In genomic region chr13:56735212-56735875, GRCm38 (mm10) we compare ENCODE assay signal across 9 mouse cellular contexts. TPM values are rescaled to one million over a fixed set of nuclear protein-coding genes. Genes with fewer than 3 reads are reported as not detected.
DNase-seq lines count a peak whose midpoint lies in the region; ATAC-seq and TF ChIP-seq lines count a peak whose summit lies in the region.
"Had no signal": no experiment of that assay in that cellular context is flagged by ENCODE, and none has a peak within 500 bp of the region (broad histone marks: within the 10 kb centered on the region; RNA-seq: fewer than 3 reads in every experiment).

No protein-coding gene starts in this region.

- peaks cover 49% of the 10 kb centered on the region for H3K36me3 ChIP-seq in forebrain, postnatal 0 days (ENCODE audit: insufficient read depth)
- H3K36me3 ChIP-seq in forebrain, embryonic 15.5 days, result peaks cover 78% of the 10 kb centered on the region
- H3K36me3 ChIP-seq in midbrain, embryonic 11.5 days (ENCODE audit: control insufficient read depth, insufficient read depth, low read length), result peaks cover 33% of the 10 kb centered on the region
- peaks cover 67% of the 10 kb centered on the region for H3K36me3 ChIP-seq in midbrain, embryonic 13.5 days

- 54% methylated on average over 6 of the region's 6 CpGs for WGBS in forebrain, postnatal 0 days
- WGBS in forebrain, embryonic 15.5 days, result 68% methylated on average over 6 of the region's 6 CpGs
- WGBS in midbrain, embryonic 11.5 days, result 69% methylated on average over 6 of the region's 6 CpGs
- 65% methylated on average over 6 of the region's 6 CpGs for whole genome bisulfite sequencing in midbrain, embryonic 13.5 days

- peak; percentile 48 for DNase-seq in forebrain, postnatal 0 days
- DNase-seq in midbrain, embryonic 11.5 days (ENCODE audit: low spot score, missing footprints), result peak; percentile 71
- peak; percentile 62 for DNase-seq in adipocyte (ENCODE audit: low spot score)
- DNase-seq in heart, postnatal 4 days, result peak; percentile 58
- peak; percentile 46 for DNase-seq in naive thymus-derived CD4-positive, alpha-beta T cell, adult 2 months (ENCODE audit: low read depth)
- DNase-seq in ovary, postnatal 10 days (ENCODE audit: low spot score), result no peak

- H3K27me3 ChIP-seq in forebrain, postnatal 0 days (ENCODE audit: insufficient read depth, low read length), result no peaks in the 10 kb centered on the region
- no peaks in the 10 kb centered on the region for H3K27me3 ChIP-seq in forebrain, embryonic 15.5 days
- H3K27me3 ChIP-seq in midbrain, embryonic 11.5 days (ENCODE audit: control insufficient read depth, insufficient read depth, low read length), result no peaks in the 10 kb centered on the region
- H3K27me3 ChIP-seq in midbrain, embryonic 13.5 days, result no peaks in the 10 kb centered on the region
- H3K27me3 ChIP-seq: heart, embryonic 15.5 days had no signal

- no peaks in the 10 kb centered on the region for H3K4me1 ChIP-seq in forebrain, postnatal 0 days (ENCODE audit: insufficient read depth)
- no peaks in the 10 kb centered on the region for H3K4me1 ChIP-seq in forebrain, embryonic 15.5 days
- no peaks in the 10 kb centered on the region for H3K4me1 ChIP-seq in midbrain, embryonic 11.5 days (ENCODE audit: control insufficient read depth, insufficient read depth, low read length)
- H3K4me1 ChIP-seq in midbrain, embryonic 13.5 days (replicated peaks), result no peaks in the 10 kb centered on the region

- peak; percentile 74 for TF ChIP-seq CTCF in forebrain, postnatal 0 days (IDR thresholded peaks at IDR 0.05; ENCODE audit: low read depth)

- H3K4me2 ChIP-seq in forebrain, postnatal 0 days (ENCODE audit: low read depth), result no peak overlapping the region
- H3K4me2 ChIP-seq in forebrain, embryonic 15.5 days (replicated peaks), result no peak overlapping the region
- H3K4me2 ChIP-seq in midbrain, embryonic 11.5 days, result no peak overlapping the region
- H3K4me2 ChIP-seq in midbrain, embryonic 13.5 days (replicated peaks), result no peak overlapping the region
- H3K4me2 ChIP-seq: heart, embryonic 15.5 days had no signal

- no peaks in the 10 kb centered on the region for H3K9me3 ChIP-seq in forebrain, postnatal 0 days (ENCODE audit: low read length)
- no peaks in the 10 kb centered on the region for H3K9me3 ChIP-seq in forebrain, embryonic 15.5 days
- no peaks in the 10 kb centered on the region for H3K9me3 ChIP-seq in midbrain, embryonic 11.5 days (ENCODE audit: control insufficient read depth, low read length)
- no peaks in the 10 kb centered on the region for H3K9me3 ChIP-seq in midbrain, embryonic 13.5 days
- H3K9me3 ChIP-seq: heart, embryonic 15.5 days had no signal

- H3K27ac ChIP-seq in forebrain, postnatal 0 days (ENCODE audit: low read depth, low read length), result no peak overlapping the region
- no peak overlapping the region for H3K27ac ChIP-seq in forebrain, embryonic 15.5 days (replicated peaks)
- H3K27ac ChIP-seq in midbrain, embryonic 11.5 days (ENCODE audit: low read depth, low read length), result no peak overlapping the region
- H3K27ac ChIP-seq in midbrain, embryonic 13.5 days, result no peak overlapping the region
- H3K27ac ChIP-seq: heart, embryonic 15.5 days had no signal

- ATAC-seq in forebrain, postnatal 0 days, result no peak
- no peak for ATAC-seq in forebrain, embryonic 15.5 days (replicated peaks)
- no peak for ATAC-seq in midbrain, embryonic 11.5 days (ENCODE audit: low FRiP score)
- ATAC-seq in midbrain, embryonic 13.5 days, result no peak

- H3K4me3 ChIP-seq in forebrain, postnatal 0 days (ENCODE audit: low read depth, low read length), result no peak overlapping the region
- H3K4me3 ChIP-seq in forebrain, embryonic 15.5 days, result no peak overlapping the region
- no peak overlapping the region for H3K4me3 ChIP-seq in midbrain, embryonic 11.5 days (ENCODE audit: low read depth, low read length)
- no peak overlapping the region for H3K4me3 ChIP-seq in midbrain, embryonic 13.5 days (replicated peaks)
- H3K4me3 ChIP-seq: heart, embryonic 15.5 days had no signal

- H3K9ac ChIP-seq in forebrain, postnatal 0 days, result no peak overlapping the region
- H3K9ac ChIP-seq in forebrain, embryonic 15.5 days (replicated peaks), result no peak overlapping the region
- no peak overlapping the region for H3K9ac ChIP-seq in midbrain, embryonic 11.5 days (ENCODE audit: low read length)
- no peak overlapping the region for H3K9ac ChIP-seq in midbrain, embryonic 13.5 days (replicated peaks)
- H3K9ac ChIP-seq: heart, embryonic 15.5 days had no signal

RNA-seq across cellular contexts. Expression of gene Gm45623, which starts 18.3 kb away (rescaled TPM):
- 8.8 and 9.8 TPM in 2 replicates for total RNA-seq in forebrain, postnatal 0 days (2014; rRNA removed)
- 1.7 and 3.4 TPM in 2 replicates for polyA plus RNA-seq in forebrain, postnatal 0 days (2015; fragmentation: Nextera tagmentation; extraction: Ambion mirVana)
- polyA plus RNA-seq in forebrain, embryonic 15.5 days (2015; fragmentation: Nextera tagmentation; extraction: Ambion mirVana), result 0.74 and 0.98 TPM in 2 replicates
- not detected in 2 replicates for polyA plus RNA-seq in midbrain, embryonic 11.5 days (2014; fragmentation: Nextera tagmentation; extraction: Ambion mirVana)
- 0.74 and 1.2 TPM in 2 replicates for polyA plus RNA-seq in midbrain, embryonic 13.5 days (2015; fragmentation: Nextera tagmentation; extraction: Ambion mirVana)
- under 1 TPM in 1 of 2 experiments, not detected in 1; 0.19 TPM for total RNA-seq in heart, postnatal 4 days (2021)
- polyA plus RNA-seq: heart, embryonic 15.5 days had no signal

RNA-seq across cellular contexts. Expression of gene Smad5, which starts 32.5 kb away (rescaled TPM):
- total RNA-seq in forebrain, postnatal 0 days (2014; rRNA removed), result 45.2 and 54.6 TPM in 2 replicates
- 15.7 and 17.1 TPM in 2 replicates for polyA plus RNA-seq in forebrain, postnatal 0 days (2015; fragmentation: Nextera tagmentation; extraction: Ambion mirVana)
- 32.9 and 34.4 TPM in 2 replicates for polyA plus RNA-seq in forebrain, embryonic 15.5 days (2015; fragmentation: Nextera tagmentation; extraction: Ambion mirVana)
- polyA plus RNA-seq in midbrain, embryonic 11.5 days (2014; fragmentation: Nextera tagmentation; extraction: Ambion mirVana), result 43.4 and 45.4 TPM in 2 replicates
- 24.8 and 26.5 TPM in 2 replicates for polyA plus RNA-seq in midbrain, embryonic 13.5 days (2015; fragmentation: Nextera tagmentation; extraction: Ambion mirVana)
- total RNA-seq in heart, postnatal 4 days (2021), result 10 to 100 TPM; 48.8 to 54.3 TPM
